In genomic region chr8:80057198-80058174, GRCm38 (mm10) we compare ENCODE assay signal across 8 mouse cellular contexts. TPM values are rescaled to one million over a fixed set of nuclear protein-coding genes. Genes with fewer than 3 reads are reported as not detected.
DNase-seq lines count a peak whose midpoint lies in the region; ATAC-seq and TF ChIP-seq lines count a peak whose summit lies in the region.

Hhip (minus strand) TSS chr8:80058006.

- peak within 1 kb of the TSS; percentile 54 to 76 for H3K4me3 ChIP-seq in ES-E14 (ENCODE audit: insufficient read depth in 1 of 2, low read depth in 1 of 2, low read length in 2 of 2, poor library complexity in 1 of 2, severe bottlenecking in 1 of 2)
- H3K4me3 ChIP-seq in forebrain, embryonic 11.5 days (ENCODE audit: low read depth, low read length) = peak within 1 kb of the TSS; percentile 49
- H3K4me3 ChIP-seq in hindbrain, embryonic 16.5 days (ENCODE audit: low read length) = peak within 1 kb of the TSS; percentile 64
- H3K4me3 ChIP-seq in limb, embryonic 14.5 days (replicated peaks; ENCODE audit: low read length) = peak within 1 kb of the TSS; percentile 40
- peak within 1 kb of the TSS; percentile 56 for H3K4me3 ChIP-seq in midbrain, embryonic 13.5 days (replicated peaks)
- H3K4me3 ChIP-seq in testis, adult 2 months (ENCODE audit: control insufficient read depth, low read depth, low read length) = peak within 1 kb of the TSS; percentile 83

- H3K9ac ChIP-seq in ES-E14 (ENCODE audit: insufficient read depth, low read depth, low read length, poor library complexity, severe bottlenecking) = no peak within 1 kb of the TSS
- peak within 1 kb of the TSS; percentile 49 for H3K9ac ChIP-seq in forebrain, embryonic 11.5 days (ENCODE audit: low read length)
- peak within 1 kb of the TSS; percentile 62 for H3K9ac ChIP-seq in hindbrain, embryonic 16.5 days (ENCODE audit: low read depth, low read length)
- H3K9ac ChIP-seq in limb, embryonic 14.5 days (ENCODE audit: low read depth, low read length, severe bottlenecking) = peak within 1 kb of the TSS; percentile 56
- H3K9ac ChIP-seq in midbrain, embryonic 13.5 days (replicated peaks) = peak within 1 kb of the TSS; percentile 56

- no peaks in the 10 kb centered on the region for H3K36me3 ChIP-seq in ES-E14 (ENCODE audit: control insufficient read depth, insufficient read depth, low read length, poor library complexity, severe bottlenecking)
- no peaks in the 10 kb centered on the region for H3K36me3 ChIP-seq in forebrain, embryonic 11.5 days (ENCODE audit: control insufficient read depth, insufficient read depth, low read length)
- H3K36me3 ChIP-seq in hindbrain, embryonic 16.5 days (ENCODE audit: control insufficient read depth, insufficient read depth, low read length) = no peaks in the 10 kb centered on the region
- no peaks in the 10 kb centered on the region for H3K36me3 ChIP-seq in limb, embryonic 14.5 days (ENCODE audit: control insufficient read depth, insufficient read depth, low read length)
- H3K36me3 ChIP-seq in midbrain, embryonic 13.5 days = no peaks in the 10 kb centered on the region
- H3K36me3 ChIP-seq in testis, adult 2 months (ENCODE audit: control insufficient read depth, insufficient read depth, low read length) = no peaks in the 10 kb centered on the region

- H3K4me2 ChIP-seq in forebrain, embryonic 11.5 days (ENCODE audit: low read depth, low read length, severe bottlenecking) = peak within 1 kb of the TSS; percentile 75
- peak within 1 kb of the TSS; percentile 88 for H3K4me2 ChIP-seq in hindbrain, embryonic 16.5 days (ENCODE audit: low read length)
- peak within 1 kb of the TSS; percentile 64 for H3K4me2 ChIP-seq in limb, embryonic 14.5 days (replicated peaks; ENCODE audit: low read depth, low read length, severe bottlenecking)
- peak within 1 kb of the TSS; percentile 92 for H3K4me2 ChIP-seq in midbrain, embryonic 13.5 days (replicated peaks)

- peaks cover 4% of the 10 kb centered on the region in 2 experiments; a peak in 2 of 4 replicates for H3K4me1 ChIP-seq in ES-E14 (ENCODE audit: control insufficient read depth in 2 of 2, insufficient read depth in 2 of 2, low read length in 2 of 2, poor library complexity in 1 of 2)
- peaks cover 11% of the 10 kb centered on the region for H3K4me1 ChIP-seq in forebrain, embryonic 11.5 days (replicated peaks; ENCODE audit: control insufficient read depth, insufficient read depth, low read length)
- H3K4me1 ChIP-seq in hindbrain, embryonic 16.5 days (ENCODE audit: control insufficient read depth, insufficient read depth, low read depth, low read length) = peaks cover 13% of the 10 kb centered on the region
- H3K4me1 ChIP-seq in limb, embryonic 14.5 days (ENCODE audit: control insufficient read depth, insufficient read depth, low read length) = peaks cover 8% of the 10 kb centered on the region
- peaks cover 37% of the 10 kb centered on the region for H3K4me1 ChIP-seq in midbrain, embryonic 13.5 days (replicated peaks)
- H3K4me1 ChIP-seq in testis, adult 2 months (ENCODE audit: control insufficient read depth, insufficient read depth, low read length) = peaks cover 10% of the 10 kb centered on the region

- TF ChIP-seq POLR2A in limb, embryonic 14.5 days (IDR thresholded peaks at IDR 0.05; ENCODE audit: borderline replicate concordance, extremely low read depth, insufficient read depth, insufficient read length) = no peak
- TF ChIP-seq POLR2A in testis, adult 2 months (IDR thresholded peaks at IDR 0.05; ENCODE audit: control insufficient read depth, low read depth, low read length) = no peak

- 1% methylated on average over 38 of the region's 56 CpGs for WGBS in forebrain, embryonic 11.5 days
- WGBS in hindbrain, embryonic 16.5 days = under 1% methylated on average over 43 of the region's 56 CpGs
- WGBS in limb, embryonic 14.5 days = under 1% methylated on average over 38 of the region's 56 CpGs
- under 1% methylated on average over 38 of the region's 56 CpGs for WGBS in midbrain, embryonic 13.5 days

- H3K9me3 ChIP-seq in ES-E14 (ENCODE audit: control insufficient read depth, insufficient read depth, low read depth, low read length) = no peaks in the 10 kb centered on the region
- H3K9me3 ChIP-seq in forebrain, embryonic 11.5 days (ENCODE audit: control insufficient read depth, low read length) = no peaks in the 10 kb centered on the region
- 0 out of 2 replicates have a peak, but pooled peaks cover 2% of the 10 kb centered on the region for H3K9me3 ChIP-seq in hindbrain, embryonic 16.5 days (ENCODE audit: control insufficient read depth, low read length)
- H3K9me3 ChIP-seq in limb, embryonic 14.5 days (ENCODE audit: control insufficient read depth, low read length) = no peaks in the 10 kb centered on the region
- no peaks in the 10 kb centered on the region for H3K9me3 ChIP-seq in midbrain, embryonic 13.5 days

- peaks cover 11% of the 10 kb centered on the region for H3K27me3 ChIP-seq in forebrain, embryonic 11.5 days (ENCODE audit: control insufficient read depth, insufficient read depth, low read length)
- peaks cover 8% of the 10 kb centered on the region for H3K27me3 ChIP-seq in hindbrain, embryonic 16.5 days (replicated peaks; ENCODE audit: control insufficient read depth, insufficient read depth, low read length)
- peaks cover 7% of the 10 kb centered on the region; the same call in 1 of the 2 replicates for H3K27me3 ChIP-seq in limb, embryonic 14.5 days (ENCODE audit: control insufficient read depth, insufficient read depth, low read length)
- H3K27me3 ChIP-seq in midbrain, embryonic 13.5 days = peaks cover 86% of the 10 kb centered on the region
- no peaks in the 10 kb centered on the region for H3K27me3 ChIP-seq in testis, adult 2 months (ENCODE audit: control insufficient read depth, insufficient read depth, low read length)

- TF ChIP-seq CTCF in testis, adult 2 months (IDR thresholded peaks at IDR 0.05; ENCODE audit: control insufficient read depth, insufficient read depth, insufficient replicate concordance, low read depth, low read length) = no peak

- no peak within 1 kb of the TSS for H3K27ac ChIP-seq in ES-E14 (ENCODE audit: insufficient read depth, low read depth, low read length, poor library complexity, severe bottlenecking)
- H3K27ac ChIP-seq in forebrain, embryonic 11.5 days (ENCODE audit: low read depth, low read length) = no peak within 1 kb of the TSS
- H3K27ac ChIP-seq in hindbrain, embryonic 16.5 days (ENCODE audit: low read depth, low read length) = no peak within 1 kb of the TSS
- no peak within 1 kb of the TSS; the same call in 1 of the 2 replicates for H3K27ac ChIP-seq in limb, embryonic 14.5 days (replicated peaks; ENCODE audit: low read depth, low read length)
- H3K27ac ChIP-seq in midbrain, embryonic 13.5 days = no peak within 1 kb of the TSS
- H3K27ac ChIP-seq in testis, adult 2 months (ENCODE audit: control insufficient read depth, insufficient read depth, low read depth, low read length) = no peak within 1 kb of the TSS

- DNase-seq in cerebellum, postnatal 14 days = peak; percentile 46 to 59
- DNase-seq in cerebellum, adult 9-11 months = no peak
- DNase-seq in ES-E14 (ENCODE audit: low read depth, low spot score) = no peak
- peak; percentile 80 for DNase-seq in forebrain, embryonic 11.5 days (ENCODE audit: low spot score)
- DNase-seq in limb, embryonic 14.5 days (ENCODE audit: low spot score) = peak; percentile 16

- peak; percentile 78 for ATAC-seq in forebrain, embryonic 11.5 days (replicated peaks; ENCODE audit: low FRiP score)
- peak; percentile 83 for ATAC-seq in hindbrain, embryonic 16.5 days
- ATAC-seq in limb, embryonic 14.5 days (ENCODE audit: low FRiP score, low read depth) = peak; percentile 61; the same call in 1 of the 2 replicates
- ATAC-seq in midbrain, embryonic 13.5 days = peak; percentile 74

- in situ Hi-C loops in ES-E14 (cut with MboI; ENCODE audit: low sequenced_read_pairs in 2 of 2, unreplicated experiment in 2 of 2) = no loop called here

TF ChIP-seq in ES-E14, 5 proteins besides CTCF, POLR2A, EP300 and RAD21:
- TF ChIP-seq HCFC1 (IDR thresholded peaks at IDR 0.05; ENCODE audit: borderline replicate concordance, insufficient read depth, low read length) (no peak), ZC3H11A (IDR thresholded peaks at IDR 0.05; ENCODE audit: borderline replicate concordance, low read depth, low read length) (no peak), ZNF384 (IDR thresholded peaks at IDR 0.05; ENCODE audit: low read depth, low read length) (no peak), CHD2 (IDR thresholded peaks at IDR 0.05; ENCODE audit: low read depth, low read length) (no peak), MAFK (IDR thresholded peaks at IDR 0.05; ENCODE audit: insufficient read depth, low read depth, low read length) (no peak)

RNA-seq across cellular contexts. Expression of gene Hhip, which starts in this region (rescaled TPM):
- 2.5 and 4.6 TPM in 2 replicates for total RNA-seq in ES-E14 (2012; rRNA removed)
- polyA plus RNA-seq in forebrain, embryonic 11.5 days (2014; fragmentation: Nextera tagmentation; extraction: Ambion mirVana) = 1.9 and 2.8 TPM in 2 replicates
- 3.0 and 3.1 TPM in 2 replicates for polyA plus RNA-seq in hindbrain, embryonic 16.5 days (2015; fragmentation: Nextera tagmentation; extraction: Ambion mirVana)
- polyA plus RNA-seq in limb, embryonic 14.5 days (2012; rRNA removed) = 8.8 and 10.9 TPM in 2 replicates
- 18.3 and 20.4 TPM in 2 replicates for polyA plus RNA-seq in limb, embryonic 14.5 days (2014; fragmentation: Nextera tagmentation; extraction: Ambion mirVana)
- 0.97 and 1.2 TPM in 2 replicates for polyA plus RNA-seq in midbrain, embryonic 13.5 days (2015; fragmentation: Nextera tagmentation; extraction: Ambion mirVana)
- polyA plus RNA-seq in testis, adult 2 months (2012; rRNA removed) = 0.35 and 0.53 TPM in 2 replicates

Comparison
In these comparisons a context has a peak if more than half of its experiments do, and no peak if none do; other contexts are left out.
1. DNase-seq: peak in cerebellum, postnatal 14 days (2 of 2), forebrain, embryonic 11.5 days (single experiment) and limb, embryonic 14.5 days (single experiment); none in cerebellum, adult 9-11 months (single experiment) and ES-E14 (single experiment).
2. Peak in every context shown above with its lines, with median percentiles within 50 percentile points of each other: H3K4me3 ChIP-seq, ATAC-seq and H3K4me2 ChIP-seq.